24 mouse cellular contexts compared by ENCODE assay signal in genomic region chr6:55377461-55377860, GRCm38 (mm10). TPM values are rescaled to one million over a fixed set of nuclear protein-coding genes. Genes with fewer than 3 reads are reported as not detected.
"Had no signal": no experiment of that assay in that cellular context is flagged by ENCODE, and none has a peak within 500 bp of the region (broad histone marks: within the 10 kb centered on the region; RNA-seq: fewer than 3 reads in every experiment).

No protein-coding gene starts in this region.

- H3K4me3 ChIP-seq: lung, embryonic 15.5 days; megakaryocyte, embryonic 14.5 days; midbrain, embryonic 13.5 days; midbrain, embryonic 15.5 days; neural tube, embryonic 12.5 days; stomach, embryonic 15.5 days had no signal

- H3K9me3 ChIP-seq: lung, embryonic 15.5 days; megakaryocyte, embryonic 14.5 days; midbrain, embryonic 13.5 days; midbrain, embryonic 15.5 days; neural tube, embryonic 12.5 days; stomach, embryonic 15.5 days had no signal

- H3K4me2 ChIP-seq: lung, embryonic 15.5 days; midbrain, embryonic 11.5 days; midbrain, embryonic 13.5 days; midbrain, embryonic 15.5 days; neural tube, embryonic 12.5 days; stomach, embryonic 15.5 days had no signal

- H3K36me3 ChIP-seq: lung, embryonic 15.5 days; midbrain, embryonic 13.5 days; midbrain, embryonic 15.5 days; neural tube, embryonic 12.5 days; stomach, embryonic 15.5 days had no signal

- ATAC-seq: liver, postnatal 0 days; lung, postnatal 0 days; midbrain, embryonic 13.5 days; midbrain, embryonic 15.5 days had no signal

- DNase-seq: liver, postnatal 0 days; lung, adult 2 months; lung, postnatal 14 days; lung, postnatal 36 days; right cerebral cortex, postnatal 14 days; thymus, adult 2 months; thymus, postnatal 36 days had no signal

- H3K27me3 ChIP-seq: lung, embryonic 15.5 days; midbrain, embryonic 13.5 days; midbrain, embryonic 15.5 days; neural tube, embryonic 12.5 days; stomach, embryonic 15.5 days had no signal

- H3K27ac ChIP-seq: lung, embryonic 15.5 days; macrophage; midbrain, embryonic 13.5 days; midbrain, embryonic 15.5 days; neural tube, embryonic 12.5 days; stomach, embryonic 15.5 days; stomach, postnatal 0 days had no signal

- H3K4me1 ChIP-seq: lung, embryonic 15.5 days; midbrain, embryonic 13.5 days; midbrain, embryonic 15.5 days; neural tube, embryonic 12.5 days; stomach, embryonic 15.5 days had no signal

- H3K9ac ChIP-seq: liver, postnatal 0 days; lung, embryonic 15.5 days; midbrain, embryonic 13.5 days; midbrain, embryonic 15.5 days; neural tube, embryonic 12.5 days; stomach, embryonic 15.5 days had no signal

RNA-seq across cellular contexts. Expression of gene Ghrhr, which starts 1.4 kb away (rescaled TPM):
- total RNA-seq: megakaryocyte progenitor cell, adult 5-6 weeks; midbrain, postnatal 0 days; monocyte, adult 5-6 weeks; neutrophil, adult 5-6 weeks had no signal
- polyA plus RNA-seq: lung, adult 2 months; macrophage; midbrain, embryonic 11.5 days; midbrain, embryonic 13.5 days; midbrain, embryonic 15.5 days; midbrain, postnatal 0 days; neural tube, embryonic 12.5 days; neural tube, embryonic 14.5 days; spleen, adult 2 months; stomach, embryonic 15.5 days; stomach, postnatal 0 days; testis, adult 2 months had no signal

RNA-seq across cellular contexts. Expression of gene Aqp1, which starts 41.2 kb away (rescaled TPM):
- total RNA-seq: monocyte, adult 5-6 weeks had no signal
- polyA plus RNA-seq: macrophage had no signal
